Mouse (Mus musculus) hindbrain, embryonic 15.5 days (tissue): Measurements from ENCODE around the gene Erc2. TPM values are rescaled to one million over a fixed set of nuclear protein-coding genes. Genes with fewer than 3 reads are reported as not detected.
A peak's percentile ranks its signal among the peaks of the same experiment; 100 is the strongest.

Experiments used
- ATAC-seq: fragments of 200-750 bp; cut with Nextera tagmentation; 2 replicates; pipeline ENCODE4 v1.8.0; 2017; ENCODE audit warnings: low read depth, moderate number of reproducible peaks, moderate TSS enrichment; ENCODE audit not compliant: low FRiP score
- H3K27ac ChIP-seq: fragments of 300-500 bp; sonication (generic); replicated peaks from 2 replicates; pipeline ENCODE4 v1.5.1; 2015; ENCODE audit warnings: mild to moderate bottlenecking, inconsistent platforms
- H3K27me3 ChIP-seq: fragments of 300-500 bp; sonication (generic); 2 replicates; pipeline ENCODE4 v1.6.1; 2015; ENCODE audit warnings: control low read depth, inconsistent platforms
- H3K36me3 ChIP-seq: fragments of 300-500 bp; sonication (generic); 2 replicates; pipeline ENCODE4 v1.6.1; 2015; ENCODE audit warnings: control low read depth, inconsistent platforms
- H3K4me1 ChIP-seq: fragments of 300-500 bp; sonication (generic); replicated peaks from 2 replicates; pipeline ENCODE4 v1.6.1; 2015; ENCODE audit warnings: control low read depth, inconsistent platforms
- H3K4me2 ChIP-seq: fragments of 300-500 bp; sonication (generic); 2 replicates; pipeline ENCODE4 v1.6.1; 2015; ENCODE audit warnings: moderate library complexity, mild to moderate bottlenecking, inconsistent platforms
- H3K4me3 ChIP-seq: fragments of 300-500 bp; sonication (generic); 2 replicates; pipeline ENCODE4 v1.5.1; 2015; ENCODE audit warnings: mild to moderate bottlenecking, inconsistent platforms
- H3K9ac ChIP-seq: fragments of 300-500 bp; sonication (generic); 2 replicates; pipeline ENCODE4 v1.6.1; 2015; ENCODE audit warnings: inconsistent platforms
- H3K9me3 ChIP-seq: fragments of 300-500 bp; sonication (generic); 2 replicates; pipeline ENCODE4 v1.6.1; 2016; ENCODE audit warnings: control low read depth, inconsistent platforms
- WGBS: fragments of 180-500 bp; shearing (Covaris S2); methylation state at CpG from one replicate; pipeline ENCODE4 v1.1.7; 2015; 5-methylcytosine and 5-hydroxymethylcytosine counted together
- polyA plus RNA-seq: library from polyadenylated mRNA; unstranded; fragments of >200 nt; fragmentation: Nextera tagmentation; extraction: Ambion mirVana; gene quantifications from 2 replicates; pipeline ENCODE4 v1.2.1, GENCODE M21; 2015

Erc2 gene
- polyA plus RNA-seq, 1 experiment from 2014 or later, result 76.4 TPM

GRCm38 (mm10) chr14:28113121-28113520, 490.9 kb downstream of the Erc2 start:
- H3K27me3 ChIP-seq, result no peaks in the 10 kb centered on the region
- no peak overlapping the region for H3K4me3 ChIP-seq
- ATAC-seq, result no peak
- WGBS, result 91% methylated on average over 2 of the region's 2 CpGs
- no peak overlapping the region for H3K9ac ChIP-seq
- no peaks in the 10 kb centered on the region for H3K36me3 ChIP-seq
- H3K4me1 ChIP-seq, result no peaks in the 10 kb centered on the region
- H3K9me3 ChIP-seq, result no peaks in the 10 kb centered on the region
- H3K27ac ChIP-seq, result no peak overlapping the region
- H3K4me2 ChIP-seq, result no peak overlapping the region

GRCm38 (mm10) chr14:28120851-28121250, 498.6 kb downstream of the Erc2 start:
- Histone ChIP-seq H3K4me2 (no peak overlapping the region), H3K4me3 (no peak overlapping the region), H3K4me1 (no peaks in the 10 kb centered on the region), H3K36me3 (no peaks in the 10 kb centered on the region), H3K9ac (no peak overlapping the region), H3K27ac (no peak overlapping the region), H3K9me3 (no peaks in the 10 kb centered on the region), H3K27me3 (no peaks in the 10 kb centered on the region)
- no peak for ATAC-seq
- 81% methylated on average over 5 of the region's 5 CpGs for WGBS

GRCm38 (mm10) chr14:28126842-28127241, 504.6 kb downstream of the Erc2 start:
- no peaks in the 10 kb centered on the region for H3K36me3 ChIP-seq
- no peak overlapping the region for H3K4me2 ChIP-seq
- H3K27ac ChIP-seq, result no peak overlapping the region
- no peaks in the 10 kb centered on the region for H3K4me1 ChIP-seq
- ATAC-seq, result no peak
- H3K9ac ChIP-seq, result no peak overlapping the region
- no peak overlapping the region for H3K4me3 ChIP-seq
- H3K27me3 ChIP-seq, result no peaks in the 10 kb centered on the region
- H3K9me3 ChIP-seq, result no peaks in the 10 kb centered on the region
- 90% methylated on average over 8 of the region's 8 CpGs for WGBS

GRCm38 (mm10) chr14:28128999-28129398, 506.8 kb downstream of the Erc2 start:
- H3K9me3 ChIP-seq, result no peaks in the 10 kb centered on the region
- WGBS, result 84% methylated on average over 3 of the region's 3 CpGs
- H3K36me3 ChIP-seq, result no peaks in the 10 kb centered on the region
- H3K4me3 ChIP-seq, result no peak overlapping the region
- H3K4me2 ChIP-seq, result no peak overlapping the region
- no peaks in the 10 kb centered on the region for H3K4me1 ChIP-seq
- no peak for ATAC-seq
- no peak overlapping the region for H3K9ac ChIP-seq
- H3K27me3 ChIP-seq, result no peaks in the 10 kb centered on the region
- no peak overlapping the region for H3K27ac ChIP-seq

GRCm38 (mm10) chr14:28143998-28144397, 521.8 kb downstream of the Erc2 start:
- H3K4me3 ChIP-seq, result no peak overlapping the region
- 91% methylated on average over 2 of the region's 2 CpGs for WGBS

GRCm38 (mm10) chr14:28147201-28147600, 525.0 kb downstream of the Erc2 start:
- no peak for ATAC-seq
- H3K36me3 ChIP-seq, result no peaks in the 10 kb centered on the region; the same call in 1 of the 2 replicates
- H3K4me3 ChIP-seq, result no peak overlapping the region
- H3K9me3 ChIP-seq, result no peaks in the 10 kb centered on the region
- H3K4me2 ChIP-seq, result no peak overlapping the region
- 60% methylated on average over 5 of the region's 5 CpGs for WGBS
- no peak overlapping the region for H3K27ac ChIP-seq
- H3K27me3 ChIP-seq, result no peaks in the 10 kb centered on the region
- no peak overlapping the region for H3K9ac ChIP-seq
- no peaks in the 10 kb centered on the region for H3K4me1 ChIP-seq

More at GRCm38 (mm10) chr14:28143998-28144397, 521.8 kb downstream of the Erc2 start:
- H3K27ac ChIP-seq, result no peak overlapping the region
- no peak overlapping the region for H3K9ac ChIP-seq
- no peak overlapping the region for H3K4me2 ChIP-seq
- ATAC-seq, result no peak
- no peaks in the 10 kb centered on the region for H3K4me1 ChIP-seq
- H3K27me3 ChIP-seq, result no peaks in the 10 kb centered on the region
- H3K9me3 ChIP-seq, result no peaks in the 10 kb centered on the region
- peaks cover 6% of the 10 kb centered on the region; the same call in 1 of the 2 replicates for H3K36me3 ChIP-seq

- H3K27me3 ChIP-seq, result no peaks in the 10 kb centered on the region
- H3K36me3 ChIP-seq, result no peaks in the 10 kb centered on the region
- H3K4me2 ChIP-seq, result no peak overlapping the region
- no peak overlapping the region for H3K27ac ChIP-seq
- 85% methylated on average over 3 of the region's 3 CpGs for WGBS
- no peak overlapping the region for H3K4me3 ChIP-seq
- H3K9me3 ChIP-seq, result no peaks in the 10 kb centered on the region
- no peak overlapping the region for H3K9ac ChIP-seq
- no peaks in the 10 kb centered on the region for H3K4me1 ChIP-seq
- ATAC-seq, result no peak
These were observed 528.7 kb downstream of the Erc2 start for GRCm38 (mm10) chr14:28150942-28151341.

GRCm38 (mm10) chr14:28155706-28156105, 533.5 kb downstream of the Erc2 start:
- WGBS, result 82% methylated on average over 4 of the region's 4 CpGs
- ATAC-seq, result no peak
- Histone ChIP-seq H3K4me2 (no peak overlapping the region), H3K4me1 (no peaks in the 10 kb centered on the region), H3K36me3 (no peaks in the 10 kb centered on the region), H3K9ac (no peak overlapping the region), H3K27ac (no peak overlapping the region), H3K27me3 (no peaks in the 10 kb centered on the region), H3K9me3 (no peaks in the 10 kb centered on the region), H3K4me3 (no peak overlapping the region)

- Histone ChIP-seq H3K27me3 (no peaks in the 10 kb centered on the region), H3K27ac (no peak overlapping the region), H3K9me3 (no peaks in the 10 kb centered on the region), H3K4me1 (peaks cover 20% of the 10 kb centered on the region), H3K4me3 (no peak overlapping the region), H3K36me3 (no peaks in the 10 kb centered on the region), H3K9ac (no peak overlapping the region), H3K4me2 (no peak overlapping the region)
- 89% methylated on average over 2 of the region's 2 CpGs for WGBS
- no peak for ATAC-seq
These were observed 538.6 kb downstream of the Erc2 start for GRCm38 (mm10) chr14:28160852-28161251.

GRCm38 (mm10) chr14:28164642-28165408, 542.6 kb downstream of the Erc2 start:
- Histone ChIP-seq H3K4me2 (peak overlapping the region; percentile 7), H3K4me1 (peaks cover 23% of the 10 kb centered on the region), H3K4me3 (no peak overlapping the region), H3K9ac (no peak overlapping the region), H3K27ac (peak overlapping the region; percentile 26), H3K9me3 (no peaks in the 10 kb centered on the region), H3K27me3 (no peaks in the 10 kb centered on the region), H3K36me3 (no peaks in the 10 kb centered on the region)
- ATAC-seq, result peak; percentile 74; the same call in 1 of the 2 replicates
- WGBS, result 32% methylated on average over 15 of the region's 15 CpGs

- Histone ChIP-seq H3K4me3 (no peak overlapping the region), H3K4me1 (peaks cover 23% of the 10 kb centered on the region), H3K27me3 (no peaks in the 10 kb centered on the region), H3K9ac (no peak overlapping the region), H3K4me2 (no peak overlapping the region), H3K36me3 (no peaks in the 10 kb centered on the region), H3K27ac (peak overlapping the region; percentile 59; the same call in 1 of the 2 replicates), H3K9me3 (no peaks in the 10 kb centered on the region)
- ATAC-seq, result no peak
- WGBS, result 64% methylated on average over 5 of the region's 5 CpGs
These were observed 543.5 kb downstream of the Erc2 start for GRCm38 (mm10) chr14:28165621-28166211.

- Histone ChIP-seq H3K4me3 (no peak overlapping the region), H3K4me2 (no peak overlapping the region), H3K36me3 (no peaks in the 10 kb centered on the region), H3K27ac (no peak overlapping the region), H3K9ac (no peak overlapping the region), H3K9me3 (no peaks in the 10 kb centered on the region), H3K27me3 (no peaks in the 10 kb centered on the region), H3K4me1 (0 out of 2 replicates have a peak, but pooled peaks cover 4% of the 10 kb centered on the region)
- ATAC-seq, result no peak
- WGBS, result 74% methylated on average over 4 of the region's 4 CpGs
These were observed 548.5 kb downstream of the Erc2 start for GRCm38 (mm10) chr14:28170711-28171110.
